Mouse (Mus musculus) embryonic facial prominence, embryonic 12.5 days (tissue): ENCODE results near the gene Pts. TPM values are rescaled to one million over a fixed set of nuclear protein-coding genes. Genes with fewer than 3 reads are reported as not detected.
A peak's percentile ranks its signal among the peaks of the same experiment; 100 is the strongest.

ENCODE experiments used
- ATAC-seq: fragments of 200-750 bp; cut with Nextera tagmentation; 2 replicates; pipeline ENCODE4 v1.8.0; 2017; ENCODE audit not compliant: insufficient number of reproducible peaks, insufficient read depth, low FRiP score, low TSS enrichment
- H3K27ac ChIP-seq: fragments of 300-500 bp; sonication (generic); 2 replicates; pipeline ENCODE4 v1.5.1; 2016; ENCODE audit warnings: mild to moderate bottlenecking
- H3K27me3 ChIP-seq: fragments of 300-500 bp; sonication (generic); 2 replicates; pipeline ENCODE4 v1.6.1; 2016; ENCODE audit warnings: mild to moderate bottlenecking, moderate library complexity
- H3K36me3 ChIP-seq: fragments of 300-500 bp; sonication (generic); 2 replicates; pipeline ENCODE4 v1.6.1; 2016; ENCODE audit warnings: mild to moderate bottlenecking
- H3K4me1 ChIP-seq: fragments of 300-500 bp; sonication (generic); 2 replicates; pipeline ENCODE4 v1.6.1; 2016
- H3K4me2 ChIP-seq: fragments of 300-500 bp; sonication (generic); replicated peaks from 2 replicates; pipeline ENCODE4 v1.6.1; 2016; ENCODE audit warnings: mild to moderate bottlenecking, moderate library complexity
- H3K4me3 ChIP-seq: fragments of 300-500 bp; sonication (generic); 2 replicates; pipeline ENCODE4 v1.5.1; 2016; ENCODE audit warnings: mild to moderate bottlenecking
- H3K9ac ChIP-seq: fragments of 300-500 bp; sonication (generic); 2 replicates; pipeline ENCODE4 v1.6.1; 2016; ENCODE audit warnings: mild to moderate bottlenecking, moderate library complexity
- H3K9me3 ChIP-seq: fragments of 300-500 bp; sonication (generic); 2 replicates; pipeline ENCODE4 v1.6.1; 2016; ENCODE audit warnings: mild to moderate bottlenecking, moderate library complexity
- WGBS: fragments of 180-500 bp; shearing (Covaris S2); methylation state at CpG from one replicate; pipeline ENCODE4 v1.1.7; 2016; 5-methylcytosine and 5-hydroxymethylcytosine counted together
- polyA plus RNA-seq: library from polyadenylated mRNA; unstranded; fragments of >200 nt; fragmentation: Nextera tagmentation; extraction: Ambion mirVana; gene quantifications from 2 replicates; pipeline ENCODE4 v1.2.1, GENCODE M21; 2016

Pts gene
- polyA plus RNA-seq, 1 experiment from 2014 or later = 73.6 TPM

- no peak overlapping the region for H3K27ac ChIP-seq
- no peak overlapping the region for H3K9ac ChIP-seq
- ATAC-seq = no peak
- no peaks in the 10 kb centered on the region for H3K27me3 ChIP-seq
- peaks cover 5% of the 10 kb centered on the region; the same call in 1 of the 2 replicates for H3K4me1 ChIP-seq
- no peaks in the 10 kb centered on the region for H3K9me3 ChIP-seq
- H3K4me3 ChIP-seq = 0 out of 2 replicates have a peak overlapping the region, but pooled peaks have one; percentile 3
- WGBS = 5% methylated on average over 10 of the region's 10 CpGs
- peak overlapping the region; percentile 38 for H3K4me2 ChIP-seq
- no peaks in the 10 kb centered on the region for H3K36me3 ChIP-seq
These were observed 43.0 kb downstream of the Pts start for GRCm38 (mm10) chr9:50485521-50485920.

- H3K36me3 ChIP-seq = no peaks in the 10 kb centered on the region
- no peak overlapping the region for H3K4me3 ChIP-seq
- ATAC-seq = no peak
- no peak overlapping the region for H3K27ac ChIP-seq
- no peak overlapping the region for H3K9ac ChIP-seq
- H3K4me2 ChIP-seq = no peak overlapping the region
- H3K4me1 ChIP-seq = peaks cover 5% of the 10 kb centered on the region; the same call in 1 of the 2 replicates
- 84% methylated on average over 8 of the region's 8 CpGs for WGBS
- H3K9me3 ChIP-seq = no peaks in the 10 kb centered on the region
- H3K27me3 ChIP-seq = 0 out of 2 replicates have a peak, but pooled peaks cover 2% of the 10 kb centered on the region
These were observed 45.8 kb downstream of the Pts start for GRCm38 (mm10) chr9:50482743-50483142.

- no peaks in the 10 kb centered on the region for H3K4me1 ChIP-seq
- H3K27me3 ChIP-seq = 0 out of 2 replicates have a peak, but pooled peaks cover 2% of the 10 kb centered on the region
- H3K9ac ChIP-seq = no peak overlapping the region
- H3K4me3 ChIP-seq = no peak overlapping the region
- no peak overlapping the region for H3K27ac ChIP-seq
- H3K4me2 ChIP-seq = no peak overlapping the region
- ATAC-seq = no peak
- H3K36me3 ChIP-seq = no peaks in the 10 kb centered on the region
- 51% methylated on average over 8 of the region's 8 CpGs for WGBS
- H3K9me3 ChIP-seq = no peaks in the 10 kb centered on the region
These were observed 49.0 kb downstream of the Pts start for GRCm38 (mm10) chr9:50479476-50479875.

GRCm38 (mm10) chr9:50478826-50479225, 49.7 kb downstream of the Pts start:
- H3K4me1 ChIP-seq = no peaks in the 10 kb centered on the region
- WGBS = 19% methylated on average over 5 of the region's 5 CpGs

GRCm38 (mm10) chr9:50477270-50477669, 51.3 kb downstream of the Pts start:
- no peaks in the 10 kb centered on the region for H3K9me3 ChIP-seq
- no peak overlapping the region for H3K4me2 ChIP-seq
- no peak overlapping the region for H3K27ac ChIP-seq
- no peaks in the 10 kb centered on the region for H3K4me1 ChIP-seq
- H3K36me3 ChIP-seq = no peaks in the 10 kb centered on the region
- H3K27me3 ChIP-seq = 0 out of 2 replicates have a peak, but pooled peaks cover 2% of the 10 kb centered on the region
- no peak for ATAC-seq
- 87% methylated on average over 9 of the region's 9 CpGs for WGBS
- H3K4me3 ChIP-seq = no peak overlapping the region
- H3K9ac ChIP-seq = no peak overlapping the region

More at GRCm38 (mm10) chr9:50478826-50479225, 49.7 kb downstream of the Pts start:
- H3K27ac ChIP-seq = no peak overlapping the region
- H3K4me2 ChIP-seq = no peak overlapping the region
- no peak for ATAC-seq
- 0 out of 2 replicates have a peak, but pooled peaks cover 2% of the 10 kb centered on the region for H3K27me3 ChIP-seq
- H3K9me3 ChIP-seq = no peaks in the 10 kb centered on the region
- H3K4me3 ChIP-seq = no peak overlapping the region
- H3K36me3 ChIP-seq = no peaks in the 10 kb centered on the region
- H3K9ac ChIP-seq = no peak overlapping the region

- no peak overlapping the region for H3K4me3 ChIP-seq
- 43% methylated on average over 7 of the region's 7 CpGs for WGBS
- H3K36me3 ChIP-seq = no peaks in the 10 kb centered on the region
- H3K4me1 ChIP-seq = no peaks in the 10 kb centered on the region
- no peak overlapping the region for H3K4me2 ChIP-seq
- 0 out of 2 replicates have a peak, but pooled peaks cover 2% of the 10 kb centered on the region for H3K27me3 ChIP-seq
- no peaks in the 10 kb centered on the region for H3K9me3 ChIP-seq
- no peak overlapping the region for H3K27ac ChIP-seq
- no peak for ATAC-seq
- no peak overlapping the region for H3K9ac ChIP-seq
These were observed 51.9 kb downstream of the Pts start for GRCm38 (mm10) chr9:50476651-50477050.

- 0 out of 2 replicates have a peak, but pooled peaks cover 2% of the 10 kb centered on the region for H3K27me3 ChIP-seq
- no peak overlapping the region for H3K4me2 ChIP-seq
- H3K9ac ChIP-seq = no peak overlapping the region
- H3K9me3 ChIP-seq = no peaks in the 10 kb centered on the region
- no peaks in the 10 kb centered on the region for H3K36me3 ChIP-seq
- ATAC-seq = no peak
- H3K27ac ChIP-seq = no peak overlapping the region
- no peaks in the 10 kb centered on the region for H3K4me1 ChIP-seq
- H3K4me3 ChIP-seq = no peak overlapping the region
- WGBS = 62% methylated on average over 8 of the region's 8 CpGs
These were observed 52.8 kb downstream of the Pts start for GRCm38 (mm10) chr9:50475745-50476144.

GRCm38 (mm10) chr9:50475318-50475717, 53.2 kb downstream of the Pts start:
- Histone ChIP-seq H3K4me2 (no peak overlapping the region), H3K27me3 (0 out of 2 replicates have a peak, but pooled peaks cover 2% of the 10 kb centered on the region), H3K27ac (no peak overlapping the region), H3K9ac (no peak overlapping the region), H3K9me3 (no peaks in the 10 kb centered on the region), H3K4me3 (no peak overlapping the region), H3K36me3 (no peaks in the 10 kb centered on the region), H3K4me1 (no peaks in the 10 kb centered on the region)
- 82% methylated on average over 7 of the region's 7 CpGs for WGBS
- no peak for ATAC-seq

Other genes starting within 250 kb of the Pts start
- gene Rpl10-ps3, start 183.8 kb downstream of the Pts start, polyA plus RNA-seq = 184 and 204 TPM in 2 replicates
- 1.2 TPM in 2 replicates for gene Plet1, start 34.2 kb downstream of the Pts start, polyA plus RNA-seq
- 3.3 and 5.1 TPM in 2 replicates for gene Il18, start 26.1 kb upstream of the Pts start, polyA plus RNA-seq
- 0.12 TPM in 1 of 2 replicates, not detected in the other for gene Bco2, start 26.5 kb upstream of the Pts start, polyA plus RNA-seq
- not detected in 2 replicates for gene Tex12, start 32.6 kb upstream of the Pts start, polyA plus RNA-seq
- gene Sdhd, start 75.1 kb upstream of the Pts start, polyA plus RNA-seq = 240 and 246 TPM in 2 replicates
- 304 and 322 TPM in 2 replicates for gene Timm8b, start 75.2 kb upstream of the Pts start, polyA plus RNA-seq
- gene Pih1d2, start 88.6 kb upstream of the Pts start, polyA plus RNA-seq = 4.4 and 4.8 TPM in 2 replicates
- 28.5 and 31.4 TPM in 2 replicates for gene Nkapd1, start 88.7 kb upstream of the Pts start, polyA plus RNA-seq
- 44.4 and 47.4 TPM in 2 replicates for gene Dlat, start 131.1 kb upstream of the Pts start, polyA plus RNA-seq
- 20.2 and 20.8 TPM in 2 replicates for gene Dixdc1, start 210.8 kb upstream of the Pts start, polyA plus RNA-seq
- 4.5 and 4.6 TPM in 2 replicates for gene 2310030G06Rik, start 217.8 kb upstream of the Pts start, polyA plus RNA-seq
- 25.4 and 36.0 TPM in 2 replicates for gene Cryab, start 222.6 kb upstream of the Pts start, polyA plus RNA-seq
- gene Hspb2, start 223.6 kb upstream of the Pts start, polyA plus RNA-seq = 8.5 and 10.1 TPM in 2 replicates
- 10.5 and 12.5 TPM in 2 replicates for gene Fdxacb1, start 239.5 kb upstream of the Pts start, polyA plus RNA-seq
- gene Alg9, start 246.3 kb upstream of the Pts start, polyA plus RNA-seq = 43.9 and 44.1 TPM in 2 replicates
- gene 1110032A03Rik, start 246.8 kb upstream of the Pts start, polyA plus RNA-seq = 31.5 and 34.2 TPM in 2 replicates